Mouse (Mus musculus): ENCODE data around the gene Gatad1.
"Not testable (repeated sequence)": the region's sequence is repeated elsewhere in the genome, so short reads cannot be mapped to it uniquely, and the experiment has no call there.

Gatad1 gene

DNA sequence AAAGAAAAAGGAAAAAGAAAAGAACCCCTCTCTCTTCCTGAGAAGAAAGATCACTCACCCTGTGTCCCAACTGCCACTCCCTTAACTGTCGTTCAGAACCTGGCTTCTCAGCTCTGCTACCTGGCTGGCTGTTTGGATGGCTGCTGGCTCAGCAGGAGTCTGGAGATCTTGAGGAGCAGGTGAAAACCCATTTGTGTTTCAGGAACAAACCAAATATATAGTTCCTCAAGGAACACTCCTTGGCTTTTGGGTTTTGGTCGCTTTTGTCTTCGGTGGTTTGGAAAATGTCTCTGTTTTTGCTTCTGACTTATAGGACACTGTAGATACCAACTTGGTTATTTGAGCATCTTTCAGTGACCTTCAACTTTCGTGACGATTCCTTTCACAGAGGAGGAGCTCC, at the start of gene Gatad1:
Gene Gatad1, minus strand, starts transcription at position 101 of the 400 bp plus-strand sequence.
- DNase-seq (ENCODE audit: low read depth in 2 of 2, low spot score in 2 of 2): no peak

GRCm38 (mm10) chr5:3702180-3702579, 45.2 kb upstream of the Gatad1 start:
- DNase-seq (ENCODE audit: low read depth in 2 of 2, low spot score in 2 of 2): no peak

DNA sequence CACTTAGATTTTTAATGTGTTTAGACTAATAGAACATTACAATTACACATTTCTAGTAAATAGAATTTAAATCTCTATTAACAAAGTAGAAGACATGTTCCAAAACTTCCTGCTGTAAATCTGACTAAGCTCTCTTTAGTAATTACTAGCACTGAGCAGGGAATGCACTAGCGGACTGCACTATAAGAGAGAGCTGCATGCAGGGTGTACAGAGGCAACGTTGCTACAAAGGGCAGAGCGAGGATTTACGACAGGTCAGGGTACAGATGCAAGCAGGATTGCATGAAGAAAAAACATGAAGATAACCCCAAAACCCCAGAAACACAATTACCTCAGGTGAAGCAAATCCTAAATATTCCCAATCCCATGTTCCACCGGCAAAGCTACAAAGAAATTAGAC, 43.0 kb upstream of the Gatad1 start:
- no peak for DNase-seq (ENCODE audit: low read depth in 2 of 2, low spot score in 2 of 2)

DNA sequence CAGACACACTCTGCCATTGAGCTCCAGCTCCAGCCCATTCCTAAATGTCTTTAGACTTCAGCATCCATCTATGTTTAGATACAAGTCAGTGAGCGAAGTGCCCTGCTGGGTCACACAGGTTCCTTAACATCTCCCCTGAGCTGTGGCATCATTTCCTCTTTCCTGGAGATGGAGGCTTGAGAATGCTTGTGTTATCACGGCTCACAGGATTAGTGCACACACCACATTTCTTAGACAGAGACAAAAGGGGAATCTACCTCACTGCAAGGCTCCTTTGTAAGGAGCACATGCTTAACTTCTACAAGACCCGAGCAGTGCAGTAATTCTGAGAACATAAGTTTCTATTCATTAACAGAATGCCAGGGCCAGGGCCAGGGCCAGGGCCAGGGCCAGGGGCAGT, 39.0 kb upstream of the Gatad1 start:
- no peak for DNase-seq (ENCODE audit: low read depth in 2 of 2, low spot score in 2 of 2)

- DNase-seq (ENCODE audit: low read depth in 2 of 2, low spot score in 2 of 2): no peak
Measured at GRCm38 (mm10) chr5:3695191-3695590, 38.2 kb upstream of the Gatad1 start.

DNA sequence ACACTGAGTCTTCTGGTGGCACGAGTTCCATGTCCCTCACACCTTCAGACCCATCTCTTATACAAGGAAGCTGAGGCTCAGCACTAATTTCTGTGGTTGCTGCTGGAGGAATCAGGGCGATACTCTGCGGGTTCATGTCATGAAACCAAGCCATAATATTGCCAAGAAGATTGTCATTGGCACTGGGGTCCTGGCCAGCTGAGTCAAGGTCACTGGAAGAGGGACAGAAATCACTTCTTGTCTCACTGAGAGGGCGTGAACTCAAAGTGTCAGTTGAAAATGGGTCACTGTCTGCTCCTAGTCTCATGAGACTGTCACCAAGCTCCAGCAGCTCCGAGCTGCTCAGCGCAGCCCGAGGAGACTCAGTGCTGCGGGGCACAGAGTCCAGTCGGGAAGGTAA, 36.0 kb upstream of the Gatad1 start:
- DNase-seq (ENCODE audit: low read depth in 2 of 2, low spot score in 2 of 2): no peak

DNA sequence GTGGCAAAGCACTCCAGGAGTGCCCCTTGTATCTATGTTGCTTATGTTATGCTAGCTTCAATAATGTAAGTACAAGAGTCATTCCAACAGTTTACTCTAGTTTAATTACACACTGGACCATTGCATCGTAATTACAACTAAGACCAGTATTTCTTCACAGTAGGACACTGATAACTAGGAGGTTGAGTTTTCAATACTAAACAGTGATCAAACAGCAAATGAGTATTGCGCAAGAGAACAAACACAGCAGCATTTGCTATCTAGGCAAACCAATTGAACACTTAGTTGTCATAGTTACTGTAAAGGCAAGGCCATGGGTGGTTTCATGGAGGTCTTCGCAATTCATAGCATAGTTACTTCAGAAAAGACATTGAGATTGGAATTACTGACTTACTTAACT, 34.3 kb upstream of the Gatad1 start:
- no peak for DNase-seq (ENCODE audit: low read depth in 2 of 2, low spot score in 2 of 2)

DNA sequence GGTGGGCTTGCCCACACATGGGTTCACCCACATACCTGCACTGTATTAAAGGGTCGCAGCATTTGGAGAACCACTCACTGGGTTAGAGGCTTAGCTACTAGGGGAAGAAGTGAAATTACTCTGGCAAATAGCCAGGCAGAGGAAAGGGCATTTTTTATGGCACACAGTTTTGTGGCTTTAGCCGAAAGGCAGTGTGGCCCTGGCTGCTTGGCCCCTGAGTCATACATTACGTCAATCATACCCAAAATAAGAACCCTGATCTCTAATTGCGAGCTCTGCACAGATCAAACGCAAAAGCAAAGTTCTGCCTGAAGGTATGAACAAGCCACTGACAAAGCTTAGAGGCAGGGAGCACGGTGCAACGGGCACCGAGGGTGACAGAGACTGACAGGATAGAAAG, 31.3 kb upstream of the Gatad1 start:
- DNase-seq (ENCODE audit: low read depth in 2 of 2, low spot score in 2 of 2): no peak

GRCm38 (mm10) chr5:3669938-3670554, 13.1 kb upstream of the Gatad1 start:
- peak; percentile 5 to 13 for DNase-seq (ENCODE audit: low read depth in 2 of 2, low spot score in 2 of 2)

DNA sequence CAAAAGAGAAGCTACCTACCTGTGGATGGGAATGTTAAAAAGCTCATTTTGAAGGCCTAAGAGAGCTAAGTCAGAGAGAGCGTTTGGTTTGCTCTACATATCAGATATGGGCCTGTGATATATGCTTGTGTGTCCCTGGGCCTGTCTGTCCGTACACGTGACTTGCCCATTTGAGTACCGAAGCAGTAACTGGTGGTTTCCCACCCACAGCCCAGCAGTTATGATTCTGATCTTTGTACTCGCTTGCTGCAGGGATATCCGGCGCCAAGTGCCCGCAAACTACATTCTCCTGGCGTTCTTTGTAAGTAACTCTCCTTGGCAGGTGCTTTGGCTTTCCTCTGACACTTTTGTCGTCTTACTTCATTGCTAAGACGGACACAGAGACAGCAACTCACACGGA, 9.6 kb upstream of the Gatad1 start:
- peak; percentile 20 to 37 for DNase-seq (ENCODE audit: low read depth in 2 of 2, low spot score in 2 of 2)

DNA sequence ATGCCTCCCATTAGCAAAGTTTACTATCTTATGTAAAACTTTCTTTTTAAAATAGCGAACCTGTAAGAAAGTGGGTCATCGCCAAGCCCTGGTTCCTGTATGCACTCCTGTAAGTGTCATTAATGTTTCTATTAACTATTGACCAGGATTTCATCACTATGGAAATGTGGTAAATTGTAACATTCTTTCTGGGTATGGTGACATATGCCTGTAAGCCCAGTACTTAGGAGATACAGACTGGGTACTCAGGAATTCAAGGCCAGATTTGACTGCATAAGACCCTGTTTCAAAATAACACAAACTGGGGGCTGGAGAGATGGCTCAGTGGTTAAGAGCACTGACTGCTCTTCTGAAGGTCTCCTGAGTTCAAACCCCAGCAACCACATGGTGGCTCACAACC, 8.2 kb upstream of the Gatad1 start:
- DNase-seq (ENCODE audit: low read depth in 2 of 2, low spot score in 2 of 2): no peak

- DNase-seq (ENCODE audit: low read depth in 2 of 2, low spot score in 2 of 2): no peak
Measured at GRCm38 (mm10) chr5:3653801-3654200, 3.2 kb downstream of the Gatad1 start.

GRCm38 (mm10) chr5:3652903-3653575, 3.9 kb downstream of the Gatad1 start:
- not testable (repeated sequence) for DNase-seq (ENCODE audit: low read depth in 2 of 2, low spot score in 2 of 2)

GRCm38 (mm10) chr5:3651621-3652020, 5.4 kb downstream of the Gatad1 start:
- no peak for DNase-seq (ENCODE audit: low read depth in 2 of 2, low spot score in 2 of 2)

DNA sequence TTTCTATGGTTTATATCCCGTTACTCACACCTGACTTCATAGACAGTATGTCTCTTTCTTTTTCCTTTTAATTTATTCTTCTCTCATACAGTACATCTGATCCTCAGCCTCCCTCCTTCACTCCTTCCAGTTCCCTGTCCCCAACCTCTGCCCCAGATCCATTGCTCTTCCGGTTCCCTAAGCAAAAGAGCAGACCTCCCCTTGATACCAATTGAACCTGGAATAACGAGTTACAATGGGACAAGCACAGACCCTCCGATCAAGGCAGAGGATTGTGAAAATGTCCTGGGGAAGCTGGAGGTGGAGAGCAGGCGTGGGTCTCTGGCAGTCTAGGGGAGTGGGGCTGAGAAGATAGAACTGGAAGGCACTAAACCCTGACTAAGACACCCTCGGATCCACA, 6.1 kb downstream of the Gatad1 start, which contains the start of gene Tmbim7:
Gene Tmbim7, plus strand, starts transcription at position 301 of the 400 bp plus-strand sequence.
- DNase-seq (ENCODE audit: low read depth in 2 of 2, low spot score in 2 of 2): no peak

GRCm38 (mm10) chr5:3648849-3649210, 8.2 kb downstream of the Gatad1 start:
- no peak for DNase-seq (ENCODE audit: low read depth in 2 of 2, low spot score in 2 of 2)

GRCm38 (mm10) chr5:3648206-3648848, 8.7 kb downstream of the Gatad1 start:
- DNase-seq (ENCODE audit: low read depth in 2 of 2, low spot score in 2 of 2): no peak

DNA sequence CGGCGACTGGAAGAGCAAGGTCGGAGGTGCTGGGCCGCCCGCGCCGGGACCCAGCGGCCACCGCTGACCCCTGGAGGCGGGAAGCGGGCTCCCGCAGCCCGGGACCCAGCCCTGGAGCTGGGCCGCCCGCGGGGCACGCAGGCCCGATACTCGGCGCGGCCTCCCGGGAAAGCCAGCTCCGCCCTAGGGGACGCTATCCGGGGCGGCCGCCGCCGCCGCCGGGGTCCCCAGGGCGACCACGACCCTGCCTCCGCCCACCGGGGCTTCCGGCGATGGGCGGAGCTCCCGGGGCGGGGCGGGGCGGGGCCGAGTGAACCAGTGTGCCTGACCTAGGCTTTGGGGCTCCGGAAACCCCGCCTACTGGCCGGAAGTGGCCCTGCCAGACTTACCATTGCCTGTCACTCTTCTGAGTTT, 9.3 kb downstream of the Gatad1 start:
- DNase-seq (ENCODE audit: low read depth in 2 of 2, low spot score in 2 of 2): peak; percentile 72 to 80

- peak; percentile 32 to 56 for DNase-seq (ENCODE audit: low read depth in 2 of 2, low spot score in 2 of 2)
Measured at GRCm38 (mm10) chr5:3646991-3647707, 9.8 kb downstream of the Gatad1 start.

DNA sequence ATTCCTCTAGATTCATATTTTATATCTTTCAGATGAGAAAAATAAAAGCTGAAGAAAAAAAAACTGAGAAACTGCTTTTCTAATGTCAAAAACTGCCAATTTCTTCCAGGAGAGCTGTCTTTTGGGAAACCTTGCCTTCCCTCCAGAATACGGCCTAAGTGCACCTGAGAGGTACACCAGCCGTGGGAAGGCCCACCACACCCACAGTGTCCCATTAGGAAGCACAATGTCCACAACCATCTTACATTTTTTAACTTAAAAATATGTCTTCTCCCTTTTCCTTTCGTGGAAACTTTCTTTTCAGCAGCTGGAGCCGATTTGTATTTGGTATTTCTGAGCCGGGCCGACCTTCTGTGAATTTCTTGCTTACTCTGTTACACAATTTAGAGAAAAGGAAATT, 10.4 kb downstream of the Gatad1 start:
- DNase-seq (ENCODE audit: low read depth in 2 of 2, low spot score in 2 of 2): no peak

- DNase-seq (ENCODE audit: low read depth in 2 of 2, low spot score in 2 of 2): no peak
Measured at GRCm38 (mm10) chr5:3645326-3645725, 11.7 kb downstream of the Gatad1 start.

GRCm38 (mm10) chr5:3644621-3645020, 12.4 kb downstream of the Gatad1 start:
- no peak for DNase-seq (ENCODE audit: low read depth in 2 of 2, low spot score in 2 of 2)

Data from CD8-positive naive resting alpha-beta T cell, adult 2 months (primary cell).